Mouse (Mus musculus) spleen, adult 2 months (tissue): Measurements from ENCODE around the gene Zswim9.

Source experiments
- CTCF ChIP-seq: fragments of 200-500 bp; IDR thresholded peaks from 2 replicates; pipeline ENCODE4 v1.5.1; 2011; ENCODE audit warnings: mild to moderate bottlenecking, inconsistent platforms; ENCODE audit not compliant: insufficient read depth, insufficient read length, insufficient replicate concordance; ENCODE audit errors: extremely low read depth
- POLR2A ChIP-seq: fragments of 200-500 bp; IDR thresholded peaks from 2 replicates; pipeline ENCODE4 v1.6.1; 2011; ENCODE audit warnings: low read depth, low read length, inconsistent platforms

- TF ChIP-seq CTCF: peak; percentile 32; the same call in 1 of the 2 replicates
- no peak for TF ChIP-seq POLR2A
These were observed 10.1 kb upstream of the Zswim9 start for GRCm38 (mm10) chr7:13288621-13289020.
